15 mouse cellular contexts compared by ENCODE assay signal in the genomic region with DNA sequence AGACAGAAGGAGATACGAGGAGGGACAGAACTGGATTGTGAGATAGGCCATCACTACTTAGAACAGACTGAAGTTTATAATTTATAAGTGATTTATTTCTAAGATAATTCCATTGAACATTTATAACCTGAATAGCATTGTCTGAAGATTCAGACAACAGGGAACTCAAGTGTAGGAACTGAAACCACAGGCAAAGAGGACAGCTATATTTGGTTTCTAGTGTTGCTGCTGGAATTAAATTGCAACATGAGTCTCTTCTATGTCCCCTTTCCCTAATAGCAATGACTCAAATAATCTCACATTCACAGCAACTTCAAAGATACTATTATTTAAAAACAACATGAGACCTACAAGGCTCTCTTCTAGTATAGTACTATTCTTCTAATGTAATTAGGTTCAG.
"Had no signal": no experiment of that assay in that cellular context is flagged by ENCODE, and none has a peak within 500 bp of the region (broad histone marks: within the 10 kb centered on the region; RNA-seq: fewer than 3 reads in every experiment).

No protein-coding gene starts in this region.

- H3K4me2 ChIP-seq: lung, embryonic 14.5 days; midbrain, embryonic 11.5 days; midbrain, embryonic 13.5 days; midbrain, embryonic 15.5 days; neural tube, embryonic 12.5 days; stomach, embryonic 15.5 days had no signal

- H3K27ac ChIP-seq: midbrain, embryonic 13.5 days; midbrain, embryonic 15.5 days; neural tube, embryonic 12.5 days; stomach, embryonic 15.5 days; stomach, postnatal 0 days had no signal

- H3K4me1 ChIP-seq: midbrain, embryonic 13.5 days; midbrain, embryonic 15.5 days; neural tube, embryonic 12.5 days; stomach, embryonic 15.5 days had no signal

- ATAC-seq: midbrain, embryonic 13.5 days; midbrain, embryonic 15.5 days had no signal

- H3K4me3 ChIP-seq: megakaryocyte, embryonic 14.5 days; midbrain, embryonic 13.5 days; midbrain, embryonic 15.5 days; neural tube, embryonic 12.5 days; stomach, embryonic 15.5 days had no signal

- H3K9ac ChIP-seq: lung, embryonic 14.5 days; midbrain, embryonic 13.5 days; midbrain, embryonic 15.5 days; neural tube, embryonic 12.5 days; stomach, embryonic 15.5 days had no signal

- H3K9me3 ChIP-seq: megakaryocyte, embryonic 14.5 days; midbrain, embryonic 13.5 days; midbrain, embryonic 15.5 days; neural tube, embryonic 12.5 days; stomach, embryonic 15.5 days had no signal

- DNase-seq: lung, adult 18-20 months; lung, embryonic 14.5 days; lung, postnatal 14 days; lung, postnatal 36 days; right cerebral cortex, postnatal 14 days; thymus, adult 2 months; thymus, postnatal 25 days; thymus, postnatal 4 days had no signal

- H3K27me3 ChIP-seq: megakaryocyte, embryonic 14.5 days; midbrain, embryonic 13.5 days; midbrain, embryonic 15.5 days; neural tube, embryonic 12.5 days; stomach, embryonic 15.5 days had no signal
